Mouse (Mus musculus) left cerebral cortex, adult 2 months (tissue): Measurements from ENCODE around the gene Synpo2l. TPM values are rescaled to one million over a fixed set of nuclear protein-coding genes. Genes with fewer than 3 reads are reported as not detected.
"Not testable (repeated sequence)": the region's sequence is repeated elsewhere in the genome, so short reads cannot be mapped to it uniquely, and the experiment has no call there.

Experiments
- DNase-seq, 2 experiments: peaks; one replicate each; pipeline ENCODE4 v3.0.0; 2021 to 2022; ENCODE audit warnings: low spot score in 2 of 2, mixed read lengths in 1 of 2; ENCODE audit errors: extremely low spot score in 1 of 2
- H3K27ac ChIP-seq: fragments of 200-600 bp; 2 replicates; pipeline ENCODE4 v1.8.1; 2022
- H3K4me3 ChIP-seq: fragments of 200-600 bp; 2 replicates; pipeline ENCODE4 v1.8.1; 2022
- CTCF ChIP-seq: fragments of 200-600 bp; IDR thresholded peaks from 2 replicates; pipeline ENCODE4 v1.8.1; 2022; ENCODE audit warnings: antibody characterized with exemption, mild to moderate bottlenecking, moderate library complexity
- intact Hi-C: fragments of 180-260 bp; cut with DNase I; formaldehyde crosslinking; loops from one replicate; pipeline ENCODE4 v1.15.1; 2025
- long read RNA-seq, 2 experiments: library from polyadenylated mRNA; stranded (forward); transcript quantifications; one replicate each; pipeline ENCODE4 v2.0.0; 2021; ENCODE audit warnings: borderline mapping rate in 2 of 2
- total RNA-seq, 2 experiments: library from RNA; stranded (reverse); gene quantifications; 2 replicates each; pipeline ENCODE4 v1.2.3; 2021

Gene Synpo2l
- total RNA-seq: under 1 TPM; 0.21 to 0.23 TPM
- long read RNA-seq, experiment 1: 0 reads
- long read RNA-seq, experiment 2: 0 reads

- intact Hi-C loops: no loop called here
- DNase-seq: no peak
- H3K27ac ChIP-seq: no peak within 1 kb of the TSS
- no peak for TF ChIP-seq CTCF
- H3K4me3 ChIP-seq: no peak within 1 kb of the TSS
Measured at GRCm38 (mm10) chr14:20668154-20668810, at the start of gene Synpo2l. Gene Synpo2l (minus strand): TSS chr14:20668354.

GRCm38 (mm10) chr14:20713832-20714231 lies 45.7 kb upstream of the Synpo2l start:
- DNase-seq: no peak
- no peak overlapping the region for H3K4me3 ChIP-seq
- intact Hi-C loops: no loop called here
- no peak overlapping the region for H3K27ac ChIP-seq
- no peak for TF ChIP-seq CTCF

- intact Hi-C loops: no loop called here
- no peak for TF ChIP-seq CTCF
- peak overlapping the region; percentile 74 for H3K4me3 ChIP-seq
- no peak for DNase-seq
- peak overlapping the region; percentile 98 for H3K27ac ChIP-seq
Measured at GRCm38 (mm10) chr14:20708239-20708638, 40.1 kb upstream of the Synpo2l start.

GRCm38 (mm10) chr14:20707201-20708190 lies 39.3 kb upstream of the Synpo2l start, which contains the start of gene Zswim8:
Gene Zswim8 (plus strand): TSS chr14:20707552.
- intact Hi-C loops: no loop called here
- peak within 1 kb of the TSS; percentile 74 for H3K4me3 ChIP-seq
- peak; percentile 90 for DNase-seq
- H3K27ac ChIP-seq: peak within 1 kb of the TSS; percentile 98
- TF ChIP-seq CTCF: no peak; the same call in 1 of the 2 replicates

GRCm38 (mm10) chr14:20703461-20703860 lies 35.3 kb upstream of the Synpo2l start:
- DNase-seq, intact Hi-C loops: not testable (repeated sequence)
- Histone ChIP-seq H3K27ac (peak overlapping the region; percentile 91; the same call in 1 of the 2 replicates), H3K4me3 (peak overlapping the region; percentile 90)

GRCm38 (mm10) chr14:20702741-20703381 lies 34.7 kb upstream of the Synpo2l start, which contains the start of gene Chchd1:
Gene Chchd1 (plus strand): TSS chr14:20703006.
- peak within 1 kb of the TSS; percentile 91 for H3K27ac ChIP-seq
- DNase-seq: peak; percentile 91 to 93
- H3K4me3 ChIP-seq: peak within 1 kb of the TSS; percentile 90
- intact Hi-C loops: no loop called here
- no peak for TF ChIP-seq CTCF

- Histone ChIP-seq H3K27ac (peak overlapping the region; percentile 91), H3K4me3 (peak overlapping the region; percentile 90)
- intact Hi-C loops: no loop called here
- DNase-seq: no peak
- no peak for TF ChIP-seq CTCF
Measured at GRCm38 (mm10) chr14:20702096-20702740, 34.1 kb upstream of the Synpo2l start.

- intact Hi-C loops: no loop called here
- H3K27ac ChIP-seq: no peak overlapping the region; the same call in 1 of the 2 replicates
- peak overlapping the region; percentile 90 for H3K4me3 ChIP-seq
- no peak for DNase-seq
- no peak for TF ChIP-seq CTCF
Measured at GRCm38 (mm10) chr14:20701554-20701953, 33.4 kb upstream of the Synpo2l start.

- TF ChIP-seq CTCF: no peak
- no peak overlapping the region for H3K27ac ChIP-seq
- intact Hi-C loops: no loop called here
- no peak for DNase-seq
- H3K4me3 ChIP-seq: no peak overlapping the region
Measured at GRCm38 (mm10) chr14:20700362-20700761, 32.2 kb upstream of the Synpo2l start.

- H3K27ac ChIP-seq: no peak overlapping the region
- intact Hi-C loops: no loop called here
Measured at GRCm38 (mm10) chr14:20698515-20698914, 30.4 kb upstream of the Synpo2l start.

GRCm38 (mm10) chr14:20696986-20697385 lies 28.8 kb upstream of the Synpo2l start:
- TF ChIP-seq CTCF: peak; percentile 57
- H3K4me3 ChIP-seq: peak overlapping the region; percentile 99
- intact Hi-C loops: no loop called here
- H3K27ac ChIP-seq: peak overlapping the region; percentile 59
- DNase-seq: peak; percentile 48 to 55

More at GRCm38 (mm10) chr14:20698515-20698914, 30.4 kb upstream of the Synpo2l start:
- no peak for TF ChIP-seq CTCF
- peak overlapping the region; percentile 99 for H3K4me3 ChIP-seq
- no peak for DNase-seq
